22 mouse cellular contexts compared by ENCODE assay signal in genomic region chr17:89113944-89114343, GRCm38 (mm10).
DNase-seq lines count a peak whose midpoint lies in the region; ATAC-seq lines count a peak whose summit lies in the region.
"Had no signal": no experiment of that assay in that cellular context is flagged by ENCODE, and none has a peak within 500 bp of the region (broad histone marks: within the 10 kb centered on the region; RNA-seq: fewer than 3 reads in every experiment).

No protein-coding gene starts in this region.

- H3K4me3 ChIP-seq in kidney, embryonic 14.5 days (ENCODE audit: low read length): no peak overlapping the region
- H3K4me3 ChIP-seq: embryonic facial prominence, embryonic 12.5 days; embryonic facial prominence, embryonic 15.5 days; hindbrain, embryonic 10.5 days; hindbrain, embryonic 13.5 days; intestine, embryonic 15.5 days had no signal

- H3K36me3 ChIP-seq in kidney, embryonic 14.5 days (ENCODE audit: control insufficient read depth, insufficient read depth, low read length): no peaks in the 10 kb centered on the region
- H3K36me3 ChIP-seq: embryonic facial prominence, embryonic 12.5 days; embryonic facial prominence, embryonic 15.5 days; hindbrain, embryonic 10.5 days; hindbrain, embryonic 13.5 days; intestine, embryonic 15.5 days had no signal

- no peaks in the 10 kb centered on the region for H3K4me1 ChIP-seq in kidney, embryonic 14.5 days (ENCODE audit: control insufficient read depth, insufficient read depth, low read length)
- H3K4me1 ChIP-seq: embryonic facial prominence, embryonic 12.5 days; embryonic facial prominence, embryonic 15.5 days; hindbrain, embryonic 10.5 days; hindbrain, embryonic 13.5 days; intestine, embryonic 15.5 days had no signal

- no peaks in the 10 kb centered on the region for H3K27me3 ChIP-seq in kidney, embryonic 14.5 days (ENCODE audit: control insufficient read depth, insufficient read depth, low read length)
- H3K27me3 ChIP-seq: embryonic facial prominence, embryonic 12.5 days; embryonic facial prominence, embryonic 15.5 days; hindbrain, embryonic 13.5 days; intestine, embryonic 15.5 days had no signal

- peak; percentile 24 for DNase-seq in MEL-GATA-1-ER (ENCODE audit: extremely low read depth, low read depth)
- no peak for DNase-seq in kidney, adult 9 months
- DNase-seq in right cerebral cortex, adult 18-20 months: no peak
- DNase-seq in kidney, postnatal 4 days: no peak
- DNase-seq: adrenal gland, adult 8-10 months; adrenal gland, postnatal 25 days; cerebellum, adult 9-10 months; gastrocnemius, postnatal 10 days; gastrocnemius, postnatal 36 days; heart, adult 11 months had no signal

- H3K9me3 ChIP-seq in kidney, embryonic 14.5 days (ENCODE audit: control insufficient read depth, low read length): no peaks in the 10 kb centered on the region
- H3K9me3 ChIP-seq: embryonic facial prominence, embryonic 12.5 days; embryonic facial prominence, embryonic 15.5 days; hindbrain, embryonic 10.5 days; hindbrain, embryonic 13.5 days; intestine, embryonic 15.5 days had no signal

- no peak overlapping the region for H3K27ac ChIP-seq in kidney, embryonic 14.5 days (ENCODE audit: low read depth, low read length)
- H3K27ac ChIP-seq: embryonic facial prominence, embryonic 12.5 days; embryonic facial prominence, embryonic 15.5 days; hindbrain, embryonic 10.5 days; hindbrain, embryonic 13.5 days; intestine, embryonic 15.5 days had no signal

- H3K9ac ChIP-seq in kidney, embryonic 14.5 days (ENCODE audit: low read depth, low read length): no peak overlapping the region
- H3K9ac ChIP-seq: embryonic facial prominence, embryonic 12.5 days; embryonic facial prominence, embryonic 15.5 days; hindbrain, embryonic 13.5 days; intestine, embryonic 15.5 days had no signal

- H3K4me2 ChIP-seq in kidney, embryonic 14.5 days (replicated peaks; ENCODE audit: low read depth, low read length): no peak overlapping the region
- H3K4me2 ChIP-seq: embryonic facial prominence, embryonic 12.5 days; embryonic facial prominence, embryonic 15.5 days; heart, embryonic 11.5 days; hindbrain, embryonic 13.5 days; intestine, embryonic 15.5 days had no signal

- peak; percentile 100 for ATAC-seq in granulocyte monocyte progenitor cell, adult 5-6 weeks (replicated peaks; ENCODE audit: poor library complexity, severe bottlenecking)
- peak; percentile 99 for ATAC-seq in megakaryocyte progenitor cell, adult 5-6 weeks (replicated peaks; ENCODE audit: poor library complexity)
- ATAC-seq in kidney, embryonic 14.5 days (ENCODE audit: low FRiP score, low TSS enrichment): no peak
- ATAC-seq: activated CD4-positive, CD25-positive, alpha-beta regulatory T cell, adult 4 months; forebrain, embryonic 14.5 days; hindbrain, embryonic 16.5 days; intestine, embryonic 15.5 days had no signal
